Mouse (Mus musculus) heart, adult 2 months (tissue): ENCODE results near the gene Kcnj2.

ENCODE experiments used
- CTCF ChIP-seq: fragments of 200-600 bp; IDR thresholded peaks from 2 replicates; pipeline ENCODE4 v1.8.1; 2022; ENCODE audit warnings: antibody characterized with exemption, mild to moderate bottlenecking, moderate library complexity
- POLR2A ChIP-seq: fragments of 200-500 bp; IDR thresholded peaks from 2 replicates; pipeline ENCODE4 v1.6.1; 2011; ENCODE audit warnings: mild to moderate bottlenecking, low read depth, low read length, control low read depth; ENCODE audit not compliant: insufficient read depth

- TF ChIP-seq POLR2A: no peak
- TF ChIP-seq CTCF: no peak
These were observed 60.0 kb downstream of the Kcnj2 start for GRCm38 (mm10) chr11:111125963-111126362.
